Mouse (Mus musculus) gastrocnemius, adult 8-10 months (tissue): ENCODE measurements around the gene Rars. TPM values are rescaled to one million over a fixed set of nuclear protein-coding genes. Genes with fewer than 3 reads are reported as not detected.
A peak's percentile ranks its signal among the peaks of the same experiment; 100 is the strongest.

Source experiments
- DNase-seq, 2 experiments: peaks; one replicate each; pipeline ENCODE4 v3.0.0; 2022; ENCODE audit warnings: low spot score in 2 of 2
- microRNA-seq: library from miRNA; unstranded; fragments of <30 nt; microRNA quantifications from one replicate; pipeline ENCODE4 v1.2.0, GENCODE M21; 2022
- total RNA-seq, 4 experiments: library from RNA; stranded (reverse); gene quantifications; 2 replicates each; pipeline ENCODE4 v1.2.4; 2022

Gene Rars
- total RNA-seq, 4 experiments from 2014 or later: 33.1 to 37.5 (median 37.2) TPM

DNA sequence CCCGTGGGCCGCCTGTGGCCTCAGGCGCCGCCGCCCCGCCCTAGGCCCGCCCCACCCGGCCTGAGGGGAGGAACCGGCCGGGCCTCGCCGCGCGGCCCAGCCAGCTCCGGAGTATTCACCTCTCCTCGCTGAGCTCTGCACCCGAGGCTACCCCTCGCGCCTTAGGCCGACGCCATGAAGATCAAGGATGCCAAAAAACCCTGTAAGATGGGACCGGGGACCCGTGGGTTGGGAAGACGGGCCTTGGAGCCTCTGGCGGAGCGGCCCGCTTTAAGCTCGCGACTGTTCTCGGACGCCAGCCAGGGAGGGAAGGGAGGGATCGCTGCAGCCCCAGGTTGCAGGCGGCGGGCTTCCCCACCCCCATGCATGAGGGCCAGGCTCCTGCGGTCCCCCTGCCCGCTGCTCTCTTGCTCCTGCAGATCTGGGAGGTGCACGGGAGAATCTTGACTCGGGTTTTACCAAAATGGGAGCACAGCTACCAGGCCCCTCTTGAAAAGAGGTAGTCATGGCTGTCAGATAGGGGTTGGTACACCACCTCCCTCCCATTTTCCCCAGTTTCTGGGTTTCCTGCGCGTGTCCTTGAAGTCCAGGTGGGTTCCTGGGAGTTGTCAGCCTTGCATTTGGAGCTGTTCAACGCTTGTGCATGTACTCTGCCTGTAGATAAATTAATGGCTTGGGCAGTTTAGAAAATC, 64.4 kb downstream of the Rars start:
- DNase-seq: peak; percentile 57 to 68

DNA sequence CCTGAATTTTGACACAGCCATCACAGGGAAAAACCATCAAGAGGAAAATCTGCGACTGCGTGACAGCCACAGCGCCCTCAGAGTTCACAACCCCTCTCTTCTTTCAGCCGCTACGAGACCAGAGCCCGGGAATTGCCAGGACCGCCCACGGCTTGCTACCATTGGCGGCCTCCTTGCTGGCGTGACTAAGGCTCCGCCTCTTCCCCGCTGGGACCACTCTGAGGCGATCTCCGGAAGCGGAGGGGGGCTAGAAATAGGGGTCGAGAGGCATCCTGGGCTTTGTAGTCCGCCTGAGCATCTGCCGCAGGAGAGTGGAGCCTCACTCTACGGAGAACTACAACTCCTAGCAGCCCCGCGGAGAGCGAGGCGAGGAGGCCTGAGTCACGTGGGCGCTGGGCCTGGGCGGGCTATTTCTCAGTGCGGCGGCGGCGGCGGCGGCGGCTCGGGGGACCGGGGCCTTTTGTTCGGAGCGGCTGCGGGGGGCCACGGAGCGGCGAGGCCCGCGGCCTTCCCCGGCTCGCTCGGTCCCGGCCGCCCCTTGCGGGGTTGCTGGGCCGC, 65.0 kb downstream of the Rars start, which contains the start of gene Pank3:
Gene Pank3 (plus strand): TSS at position 297 of the 558 bp plus-strand sequence.
- DNase-seq: peak; percentile 97 to 98

DNA sequence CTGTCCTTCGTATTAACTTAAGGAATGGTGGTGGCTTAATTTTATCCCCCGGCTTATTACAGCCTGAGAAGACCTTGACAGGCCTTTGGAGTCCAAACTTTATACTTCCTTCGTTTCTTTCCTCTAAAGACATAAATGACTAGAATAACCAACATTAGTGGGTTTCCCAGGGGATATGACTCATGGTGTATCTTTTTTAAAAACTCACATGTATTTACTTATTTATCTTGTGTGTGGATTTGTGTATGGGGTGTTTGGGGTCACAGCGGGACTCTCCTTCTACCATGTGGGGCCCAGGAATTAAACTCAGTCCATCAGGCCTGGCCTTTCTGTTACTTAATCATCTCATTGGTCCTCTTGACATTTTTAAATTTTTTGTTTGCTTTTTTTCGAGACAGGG, 67.5 kb downstream of the Rars start:
- DNase-seq: no peak

DNA sequence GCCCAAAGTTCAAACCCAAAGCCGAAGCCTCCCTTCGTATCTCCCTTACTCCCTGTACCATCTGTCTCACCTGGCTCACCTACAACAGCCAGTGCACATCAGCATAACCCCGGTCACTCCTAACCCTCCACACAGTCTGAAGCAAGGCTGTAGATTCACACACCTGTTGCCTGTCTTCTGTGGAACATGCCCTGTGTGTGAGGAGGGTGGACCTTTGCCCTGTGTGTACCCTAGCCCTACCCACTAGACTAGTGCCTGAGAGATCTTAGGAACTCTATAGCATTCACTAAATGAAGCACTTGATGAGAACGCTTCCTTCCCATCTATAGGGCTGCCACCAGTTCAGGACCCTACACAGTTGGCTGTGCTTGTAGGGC, 73.7 kb downstream of the Rars start:
- no peak for DNase-seq

DNA sequence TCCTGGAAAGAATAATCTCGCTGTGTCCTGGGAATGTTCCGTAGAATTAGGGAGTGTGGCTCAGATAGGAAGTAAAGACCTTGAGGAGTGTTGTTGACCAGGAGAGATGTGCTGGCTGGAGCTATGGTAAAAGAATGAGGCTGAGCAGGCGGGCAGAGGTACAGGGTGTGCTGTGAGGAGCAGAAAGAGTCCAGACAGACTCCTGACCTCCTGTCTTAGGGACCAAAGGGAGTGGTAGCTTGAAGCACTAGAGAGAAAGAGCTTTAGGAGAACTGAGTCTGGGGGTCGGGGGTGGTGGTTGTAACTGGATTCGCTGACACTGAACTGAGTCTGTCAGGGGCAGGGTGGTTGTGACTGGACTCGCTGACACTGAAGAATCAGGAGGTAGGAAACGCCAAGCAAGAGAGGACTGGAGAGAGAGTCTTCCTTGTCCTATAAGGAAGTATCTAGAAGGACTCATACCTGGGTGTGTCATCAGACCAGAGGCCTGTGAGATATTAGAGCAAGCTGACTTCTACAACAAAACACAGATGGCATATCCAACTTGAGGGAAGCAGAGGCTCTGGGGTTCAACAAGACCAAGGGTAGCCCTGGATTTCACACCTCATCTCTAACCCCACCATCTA, 74.2 kb downstream of the Rars start:
- DNase-seq: no peak

Small RNA genes within 50 kb of the gene (microRNA-seq; reads per million reads assigned to microRNA genes)
- gene Mir103-1: not detected

Other genes with a start within 250 kb of the Rars start
- 10 to 100 TPM; 13.6 to 19.4 (median 16.7) TPM for gene Pank3, start 65.0 kb downstream of the Rars start, total RNA-seq
- gene Fbll1, start 35.6 kb downstream of the Rars start, total RNA-seq: not detected
- under 1 TPM in 2 of 4 experiments, not detected in 2; 0.07 to 0.10 TPM for gene Wwc1, start 146.0 kb upstream of the Rars start, total RNA-seq